ENCODE assay signal across 22 mouse cellular contexts in genomic region chr7:74491683-74492355, GRCm38 (mm10).
A peak's percentile ranks its signal among the peaks of the same experiment; 100 is the strongest.
DNase-seq lines count a peak whose midpoint lies in the region; ATAC-seq and TF ChIP-seq lines count a peak whose summit lies in the region.
"Had no signal": no experiment of that assay in that cellular context is flagged by ENCODE, and none has a peak within 500 bp of the region (broad histone marks: within the 10 kb centered on the region; RNA-seq: fewer than 3 reads in every experiment).

No protein-coding gene starts in this region.

- no peak overlapping the region for H3K4me3 ChIP-seq in cerebellum, adult 2 months (replicated peaks; ENCODE audit: insufficient read depth, low read depth, low read length)
- no peak overlapping the region for H3K4me3 ChIP-seq in lung, embryonic 14.5 days (ENCODE audit: low read depth, low read length)
- H3K4me3 ChIP-seq in lung, adult 2 months (replicated peaks; ENCODE audit: extremely low read depth, low read depth, low read length) = no peak overlapping the region
- H3K4me3 ChIP-seq: embryonic facial prominence, embryonic 12.5 days; forebrain, embryonic 12.5 days; heart, adult 2 months; heart, embryonic 15.5 days had no signal

- peak in 1 of 2 experiments; percentile 32 for DNase-seq in cerebellum, adult 2 months
- no peak for DNase-seq in cerebellum, postnatal 4 days (ENCODE audit: low spot score in 2 of 2)
- DNase-seq in frontal cortex, postnatal 36 days (ENCODE audit: low spot score in 2 of 2) = peak; percentile 8 to 26
- DNase-seq in frontal cortex, adult 2 months (ENCODE audit: extremely low spot score in 1 of 2, low spot score in 1 of 2) = no peak
- DNase-seq in lung, embryonic 14.5 days = peak; percentile 71
- DNase-seq in lung, adult 2 months = no peak
- peak; percentile 49 for DNase-seq in brain, adult 2 months (ENCODE audit: low read depth, low spot score)
- DNase-seq: adrenal gland, postnatal 25 days; cerebellum, adult 11-12 months; cerebellum, adult 9-11 months; forebrain, postnatal 0 days; gastrocnemius, postnatal 14 days; heart, postnatal 14 days had no signal

- no peaks in the 10 kb centered on the region for H3K27me3 ChIP-seq in cerebellum, adult 2 months (ENCODE audit: control insufficient read depth, insufficient read depth, low read length)
- no peaks in the 10 kb centered on the region for H3K27me3 ChIP-seq in lung, embryonic 14.5 days (ENCODE audit: insufficient read depth, low read length)
- H3K27me3 ChIP-seq: embryonic facial prominence, embryonic 12.5 days; heart, embryonic 15.5 days; Patski had no signal

- no peak overlapping the region for H3K4me2 ChIP-seq in lung, embryonic 14.5 days
- H3K4me2 ChIP-seq: embryonic facial prominence, embryonic 12.5 days; forebrain, embryonic 12.5 days; heart, embryonic 11.5 days; heart, embryonic 15.5 days; hindbrain, embryonic 14.5 days had no signal

- H3K9ac ChIP-seq in lung, embryonic 14.5 days = no peak overlapping the region
- H3K9ac ChIP-seq: embryonic facial prominence, embryonic 12.5 days; forebrain, embryonic 12.5 days; forebrain, postnatal 0 days; heart, embryonic 15.5 days; hindbrain, embryonic 14.5 days had no signal

- peak overlapping the region; percentile 49; the same call in 1 of the 2 replicates for H3K27ac ChIP-seq in cerebellum, adult 2 months (ENCODE audit: insufficient read depth, low read length)
- H3K27ac ChIP-seq in lung, embryonic 14.5 days (ENCODE audit: low read depth) = no peak overlapping the region
- H3K27ac ChIP-seq: embryonic facial prominence, embryonic 12.5 days; forebrain, embryonic 12.5 days; heart, adult 2 months; heart, embryonic 15.5 days; hindbrain, embryonic 14.5 days had no signal

- ATAC-seq in lung, embryonic 14.5 days (ENCODE audit: insufficient read depth) = peak; percentile 80
- ATAC-seq: activated CD4-positive, CD25-positive, alpha-beta regulatory T cell, adult 4 months; forebrain, postnatal 0 days; intestine, postnatal 0 days; Patski had no signal

- H3K4me1 ChIP-seq in cerebellum, adult 2 months (ENCODE audit: control insufficient read depth, insufficient read depth, low read length) = peaks cover 25% of the 10 kb centered on the region
- no peaks in the 10 kb centered on the region for H3K4me1 ChIP-seq in lung, embryonic 14.5 days (ENCODE audit: insufficient read depth)
- no peaks in the 10 kb centered on the region; the same call in 1 of the 2 replicates for H3K4me1 ChIP-seq in lung, adult 2 months (ENCODE audit: control insufficient read depth, insufficient read depth, low read length)
- H3K4me1 ChIP-seq: embryonic facial prominence, embryonic 12.5 days; forebrain, embryonic 12.5 days; heart, embryonic 15.5 days had no signal

- no peaks in the 10 kb centered on the region for H3K9me3 ChIP-seq in lung, embryonic 14.5 days (ENCODE audit: low read depth, low read length)
- H3K9me3 ChIP-seq: embryonic facial prominence, embryonic 12.5 days; forebrain, embryonic 12.5 days; heart, embryonic 15.5 days had no signal

- no peak for TF ChIP-seq POLR2A in cerebellum, adult 2 months (IDR thresholded peaks at IDR 0.05; ENCODE audit: borderline replicate concordance, insufficient read depth, low read length)
- no peak for TF ChIP-seq POLR2A in lung, adult 2 months (IDR thresholded peaks at IDR 0.05; ENCODE audit: borderline replicate concordance, extremely low read depth, low read depth, low read length)

- WGBS in cerebellum, adult 2 months = 52% methylated on average over 9 of the region's 9 CpGs
- whole genome bisulfite sequencing in lung, embryonic 14.5 days = 54% methylated on average over 9 of the region's 9 CpGs
- 77% methylated on average over 9 of the region's 9 CpGs for WGBS in lung, adult 2 months

- no peaks in the 10 kb centered on the region for H3K36me3 ChIP-seq in lung, embryonic 14.5 days (ENCODE audit: insufficient read depth)
- H3K36me3 ChIP-seq: embryonic facial prominence, embryonic 12.5 days; forebrain, embryonic 12.5 days; heart, embryonic 15.5 days had no signal

- no peak for TF ChIP-seq CTCF in cerebellum, adult 2 months (IDR thresholded peaks at IDR 0.05; ENCODE audit: borderline replicate concordance, insufficient read depth, low read depth, low read length)
- no peak for TF ChIP-seq CTCF in lung, embryonic 14.5 days (IDR thresholded peaks at IDR 0.05; ENCODE audit: low read depth)
- no peak for TF ChIP-seq CTCF in lung, adult 2 months (IDR thresholded peaks at IDR 0.05; ENCODE audit: insufficient read depth, low read length)

Comparison
In these comparisons a context has a peak if more than half of its experiments do, and no peak if none do; other contexts are left out.
1. DNase-seq: peak in frontal cortex, postnatal 36 days (2 of 2), lung, embryonic 14.5 days (single experiment) and brain, adult 2 months (single experiment); none in cerebellum, postnatal 4 days (0 of 2), frontal cortex, adult 2 months (0 of 2) and lung, adult 2 months (single experiment).